Mouse (Mus musculus) layer of hippocampus, adult 8-10 months (tissue): ENCODE measurements around the gene Lsm3. TPM values are rescaled to one million over a fixed set of nuclear protein-coding genes. Genes with fewer than 3 reads are reported as not detected.
A peak's percentile ranks its signal among the peaks of the same experiment; 100 is the strongest.

Source experiments
- DNase-seq, 2 experiments: peaks; one replicate each; pipeline ENCODE4 v3.0.0; 2022; ENCODE audit warnings: low spot score in 2 of 2
- total RNA-seq, 4 experiments: library from RNA; stranded (reverse); gene quantifications; 2 replicates each; pipeline ENCODE4 v1.2.4; 2022

Lsm3 gene
- total RNA-seq, 4 experiments from 2014 or later: 32.4 to 35.7 (median 32.9) TPM

- no peak for DNase-seq
Measured at GRCm38 (mm10) chr6:91551671-91552070, 35.9 kb downstream of the Lsm3 start.

GRCm38 (mm10) chr6:91552693-91553092 lies 37.0 kb downstream of the Lsm3 start:
- DNase-seq: no peak

- no peak for DNase-seq
Measured at GRCm38 (mm10) chr6:91558565-91558964, 42.8 kb downstream of the Lsm3 start.

- DNase-seq: peak; percentile 68 to 73
Measured at GRCm38 (mm10) chr6:91559371-91559770, 43.6 kb downstream of the Lsm3 start.

- no peak for DNase-seq
Measured at GRCm38 (mm10) chr6:91560186-91560585, 44.5 kb downstream of the Lsm3 start.

GRCm38 (mm10) chr6:91563031-91563430 lies 47.3 kb downstream of the Lsm3 start:
- no peak for DNase-seq

GRCm38 (mm10) chr6:91566407-91566806 lies 50.7 kb downstream of the Lsm3 start:
- DNase-seq: no peak

Other genes with a start within 250 kb of the Lsm3 start
- gene Wnt7a, start 104.6 kb upstream of the Lsm3 start, total RNA-seq: 10 to 100 TPM; 12.9 to 26.9 (median 21.2) TPM
- 10 to 100 TPM; 20.7 to 23.4 (median 22.2) TPM for gene Chchd4, start 42.4 kb upstream of the Lsm3 start, total RNA-seq
- gene Tmem43, start 42.2 kb upstream of the Lsm3 start, total RNA-seq: 10 to 100 TPM; 31.1 to 35.9 (median 34.1) TPM
- 10 to 100 TPM; 11.7 to 16.0 (median 13.7) TPM for gene Xpc, start within 50 bp of the Lsm3 start, total RNA-seq
- gene Slc6a6, start 168.1 kb downstream of the Lsm3 start, total RNA-seq: 100 to 1,000 TPM; 142 to 166 (median 152) TPM